Mouse (Mus musculus) limb, embryonic 14.5 days (tissue): Measurements from ENCODE around the gene 2010111I01Rik. TPM values are rescaled to one million over a fixed set of nuclear protein-coding genes. Genes with fewer than 3 reads are reported as not detected.

ENCODE experiments used
- ATAC-seq: fragments of 200-750 bp; cut with Nextera tagmentation; 2 replicates; pipeline ENCODE4 v1.8.0; 2017; ENCODE audit warnings: low read depth, moderate number of reproducible peaks, moderate TSS enrichment; ENCODE audit not compliant: low FRiP score
- DNase-seq: peaks from one replicate; pipeline ENCODE4 v3.0.0-alpha.2; 2015; ENCODE audit warnings: low spot score
- H3K27ac ChIP-seq: fragments of 300-500 bp; sonication (generic); replicated peaks from 2 replicates; pipeline ENCODE4 v1.5.1; 2014; ENCODE audit warnings: low read depth, mild to moderate bottlenecking, low read length, moderate library complexity, mixed read lengths
- H3K27me3 ChIP-seq: fragments of 300-500 bp; sonication (generic); 2 replicates; pipeline ENCODE4 v1.6.1; 2014; ENCODE audit warnings: low read length, mixed read lengths; ENCODE audit not compliant: control insufficient read depth, insufficient read depth
- H3K36me3 ChIP-seq: fragments of 300-500 bp; sonication (generic); 2 replicates; pipeline ENCODE4 v1.6.1; 2014; ENCODE audit warnings: mild to moderate bottlenecking, low read length, moderate library complexity, mixed read lengths; ENCODE audit not compliant: control insufficient read depth, insufficient read depth
- H3K4me1 ChIP-seq: fragments of 300-500 bp; sonication (generic); 2 replicates; pipeline ENCODE4 v1.6.1; 2014; ENCODE audit warnings: antibody characterized with exemption, low read length, mixed read lengths; ENCODE audit not compliant: control insufficient read depth, insufficient read depth
- H3K4me2 ChIP-seq: fragments of 300-500 bp; sonication (generic); replicated peaks from 2 replicates; pipeline ENCODE4 v1.6.1; 2014; ENCODE audit warnings: low read depth, mild to moderate bottlenecking, low read length, moderate library complexity; ENCODE audit not compliant: severe bottlenecking
- H3K4me3 ChIP-seq: fragments of 300-500 bp; sonication (generic); replicated peaks from 2 replicates; pipeline ENCODE4 v1.5.1; 2014; ENCODE audit warnings: low read length
- H3K9ac ChIP-seq: fragments of 300-500 bp; sonication (generic); 2 replicates; pipeline ENCODE4 v1.6.1; 2014; ENCODE audit warnings: mild to moderate bottlenecking, low read depth, low read length, moderate library complexity; ENCODE audit not compliant: severe bottlenecking
- H3K9me3 ChIP-seq: fragments of 300-500 bp; sonication (generic); 2 replicates; pipeline ENCODE4 v1.6.1; 2016; ENCODE audit warnings: low read length; ENCODE audit not compliant: control insufficient read depth
- POLR2A ChIP-seq: fragments of 200-500 bp; IDR thresholded peaks from 2 replicates; pipeline ENCODE4 v1.8.0; 2012; ENCODE audit warnings: inconsistent platforms, mild to moderate bottlenecking, moderate library complexity, borderline replicate concordance; ENCODE audit not compliant: insufficient read depth, insufficient read length; ENCODE audit errors: extremely low read depth
- WGBS: fragments of 180-500 bp; shearing (Covaris S2); extraction: QIAGEN DNeasy Blood & Tissue Kit; methylation state at CpG from one replicate; pipeline ENCODE4 v1.1.7; 2014; 5-methylcytosine and 5-hydroxymethylcytosine counted together
- polyA plus RNA-seq, 2 experiments: library from polyadenylated mRNA; depleted of rRNA in 1 of 2; stranded (reverse) in 1 of 2; unstranded in 1 of 2; fragments of >200 nt; fragmentation: Nextera tagmentation in 1 of 2; extraction: Ambion mirVana in 1 of 2; gene quantifications; 2 replicates each; pipeline versions ENCODE4 v1.2.1 to v1.2.3; 2012 to 2014

The 2010111I01Rik gene
- polyA plus RNA-seq, 2 experiments: 231 to 255 TPM

DNA sequence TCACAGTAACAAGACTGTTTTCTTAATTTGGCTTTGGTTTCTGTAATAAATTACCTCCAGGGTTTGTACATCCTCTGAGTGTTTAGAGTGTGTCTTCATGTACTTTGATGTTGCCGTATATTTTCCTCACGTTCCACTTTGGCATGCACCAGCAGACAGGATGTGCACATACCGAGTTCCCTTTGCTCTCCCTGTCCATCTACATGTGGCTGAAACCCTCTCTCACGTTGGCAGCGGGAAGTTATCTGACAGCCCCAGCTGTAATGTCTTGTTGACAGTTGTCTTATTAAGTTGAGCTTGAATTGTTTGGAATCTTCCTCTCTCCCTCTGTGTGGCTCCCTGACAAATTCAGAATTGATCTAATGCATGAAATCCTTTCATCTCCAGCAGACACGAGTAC lies 74.6 kb downstream of the 2010111I01Rik start:
- Histone ChIP-seq H3K4me2 (no peak overlapping the region), H3K4me1 (peaks cover 12% of the 10 kb centered on the region; the same call in 1 of the 2 replicates), H3K36me3 (no peaks in the 10 kb centered on the region), H3K27me3 (no peaks in the 10 kb centered on the region), H3K9ac (no peak overlapping the region), H3K9me3 (no peaks in the 10 kb centered on the region), H3K4me3 (no peak overlapping the region), H3K27ac (0 out of 2 replicates have a peak overlapping the region, but pooled peaks have one; percentile 33)
- no peak for ATAC-seq
- no peak for DNase-seq
- no peak for TF ChIP-seq POLR2A
- 29% methylated on average over 6 of the region's 6 CpGs for WGBS

DNA sequence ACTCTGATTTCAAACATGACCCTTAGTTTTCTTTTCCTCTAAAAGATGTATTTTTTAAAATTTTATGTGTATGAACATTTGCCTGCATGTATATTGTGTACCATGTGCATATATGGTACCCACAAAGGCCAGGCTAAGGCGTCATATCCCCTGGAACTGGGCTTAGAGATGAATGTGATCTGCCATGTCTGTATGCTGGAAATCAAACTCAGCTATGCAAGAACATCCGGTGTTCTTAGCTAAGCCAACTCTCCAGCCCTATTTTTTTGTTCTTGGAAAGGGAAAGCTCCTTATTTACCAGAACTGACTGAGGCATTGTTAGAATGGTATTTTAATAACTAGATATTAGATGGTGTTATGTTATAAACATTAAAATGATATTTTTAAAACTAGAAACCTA lies 75.2 kb downstream of the 2010111I01Rik start:
- Histone ChIP-seq H3K27ac (no peak overlapping the region), H3K36me3 (no peaks in the 10 kb centered on the region), H3K4me1 (peaks cover 18% of the 10 kb centered on the region; the same call in 1 of the 2 replicates), H3K4me3 (no peak overlapping the region), H3K9me3 (no peaks in the 10 kb centered on the region), H3K4me2 (no peak overlapping the region), H3K9ac (no peak overlapping the region), H3K27me3 (no peaks in the 10 kb centered on the region)
- 86% methylated on average over 2 of the region's 2 CpGs for WGBS
- no peak for TF ChIP-seq POLR2A
- DNase-seq: no peak
- no peak for ATAC-seq

DNA sequence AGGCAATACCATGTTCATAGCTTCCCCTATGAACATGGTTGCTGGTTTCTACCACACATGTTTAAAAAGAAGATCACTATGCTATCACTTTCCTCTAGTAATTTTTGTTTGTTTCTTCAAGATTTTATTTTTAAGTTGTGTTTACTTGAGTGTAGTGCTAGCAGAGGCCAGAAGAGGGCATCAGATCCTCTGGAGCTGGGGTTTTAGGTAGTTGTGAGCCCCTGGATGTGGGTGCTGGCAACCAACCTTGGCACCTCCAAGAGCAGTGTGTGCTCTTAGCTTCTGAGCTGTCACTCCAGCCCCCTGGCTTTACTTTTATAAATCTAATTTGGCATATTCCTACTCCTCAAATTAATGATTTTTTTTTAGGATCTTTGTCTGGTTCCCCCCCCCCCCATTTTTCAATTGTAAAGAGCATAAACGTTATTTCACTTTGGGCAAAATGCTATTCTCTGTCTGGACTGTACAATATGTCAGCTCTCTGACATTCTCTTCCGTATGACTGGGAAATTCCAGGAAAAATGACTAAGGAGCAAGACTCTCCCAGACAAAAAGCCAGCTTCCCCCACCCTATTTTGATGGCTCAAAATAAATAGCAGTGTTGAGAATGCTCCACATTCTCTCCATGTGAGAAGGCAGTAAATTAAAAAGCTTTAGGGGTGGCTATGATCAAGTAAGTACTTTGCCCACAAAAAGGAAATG lies 81.0 kb downstream of the 2010111I01Rik start:
- Histone ChIP-seq H3K4me3 (no peak overlapping the region), H3K27ac (0 out of 2 replicates have a peak overlapping the region, but pooled peaks have one; percentile 21), H3K9me3 (peaks cover 5% of the 10 kb centered on the region; the same call in 1 of the 2 replicates), H3K36me3 (no peaks in the 10 kb centered on the region), H3K4me2 (no peak overlapping the region), H3K4me1 (peaks cover 23% of the 10 kb centered on the region), H3K27me3 (no peaks in the 10 kb centered on the region), H3K9ac (no peak overlapping the region)
- DNase-seq (no peak), ATAC-seq (no peak)
- 78% methylated on average over 2 of the region's 2 CpGs for WGBS
- TF ChIP-seq POLR2A: no peak

DNA sequence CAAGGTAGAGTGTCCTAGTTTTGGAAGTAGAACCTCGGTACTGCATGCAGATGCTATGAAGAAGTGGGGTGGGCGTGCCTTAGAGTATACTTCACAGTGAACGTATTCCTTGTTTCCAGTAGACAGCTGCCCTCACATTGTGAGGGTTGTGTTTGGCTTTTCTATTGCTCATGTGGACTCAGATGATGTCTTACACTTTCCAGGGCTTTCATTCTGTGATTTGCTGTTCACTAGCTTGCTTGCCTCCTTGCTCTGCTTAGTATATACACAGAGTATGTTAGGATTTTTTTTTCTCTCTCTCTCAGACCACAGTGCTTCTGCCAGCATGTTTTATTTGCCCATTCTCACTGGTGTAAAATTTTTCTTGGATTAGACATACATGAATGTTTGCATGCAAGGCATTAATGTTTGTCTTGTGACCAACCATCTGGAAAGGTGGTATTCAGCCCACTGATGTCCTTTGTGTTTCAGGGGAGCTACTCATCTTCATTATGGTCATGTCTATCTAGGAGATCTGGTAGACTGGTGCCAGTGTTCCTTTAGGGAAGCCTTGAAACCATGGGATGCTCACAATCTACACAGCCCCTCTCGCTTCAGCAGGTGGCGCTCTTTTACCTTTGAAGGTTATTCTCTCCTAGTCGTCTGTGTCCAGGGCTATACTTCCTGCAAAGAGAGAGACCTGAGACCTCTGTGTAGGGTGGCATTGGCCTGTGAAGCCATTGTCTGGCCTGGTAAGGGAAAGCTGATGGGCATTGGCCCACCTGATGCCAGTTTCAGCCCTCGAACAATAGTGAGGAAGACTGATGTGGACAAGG lies 81.7 kb downstream of the 2010111I01Rik start:
- TF ChIP-seq POLR2A: no peak
- H3K27me3 ChIP-seq: no peaks in the 10 kb centered on the region
- H3K4me3 ChIP-seq: no peak overlapping the region
- no peak overlapping the region for H3K9ac ChIP-seq
- 40% methylated on average over 7 of the region's 7 CpGs for WGBS
- H3K36me3 ChIP-seq: no peaks in the 10 kb centered on the region
- H3K4me1 ChIP-seq: peaks cover 23% of the 10 kb centered on the region
- ATAC-seq (peak; percentile 77), DNase-seq (peak; percentile 78)
- H3K27ac ChIP-seq: 0 out of 2 replicates have a peak overlapping the region, but pooled peaks have one; percentile 21
- no peak overlapping the region for H3K4me2 ChIP-seq
- H3K9me3 ChIP-seq: peaks cover 5% of the 10 kb centered on the region; the same call in 1 of the 2 replicates

DNA sequence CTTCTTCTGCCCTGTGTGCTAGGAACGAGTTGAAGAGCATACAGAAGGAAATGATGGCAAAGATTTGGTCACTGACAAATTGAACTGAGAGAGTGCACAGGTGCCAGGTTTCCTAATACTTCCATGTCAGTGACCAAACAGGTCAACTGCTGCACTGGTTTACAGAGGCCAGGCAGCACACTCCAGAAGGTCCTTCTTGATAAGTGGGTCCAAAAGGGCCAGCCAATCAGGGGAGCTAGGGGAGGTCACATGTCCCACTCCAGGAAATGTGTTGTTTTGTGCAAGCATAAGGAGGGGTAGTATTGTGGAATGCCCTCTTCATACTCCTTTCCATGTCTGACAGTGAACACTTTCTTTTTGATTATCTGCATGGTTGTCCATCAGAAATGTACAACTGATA lies 99.0 kb downstream of the 2010111I01Rik start:
- peaks cover 4% of the 10 kb centered on the region; the same call in 1 of the 2 replicates for H3K4me1 ChIP-seq
- no peak for ATAC-seq
- no peak for TF ChIP-seq POLR2A
- H3K27me3 ChIP-seq: no peaks in the 10 kb centered on the region
- DNase-seq: peak; percentile 2
- no peak overlapping the region for H3K9ac ChIP-seq
- no peak overlapping the region for H3K4me3 ChIP-seq
- 89% methylated on average over 1 of the region's 1 CpGs for WGBS
- no peak overlapping the region for H3K4me2 ChIP-seq
- H3K27ac ChIP-seq: no peak overlapping the region
- H3K9me3 ChIP-seq: no peaks in the 10 kb centered on the region
- H3K36me3 ChIP-seq: no peaks in the 10 kb centered on the region
